In the genomic region with DNA sequence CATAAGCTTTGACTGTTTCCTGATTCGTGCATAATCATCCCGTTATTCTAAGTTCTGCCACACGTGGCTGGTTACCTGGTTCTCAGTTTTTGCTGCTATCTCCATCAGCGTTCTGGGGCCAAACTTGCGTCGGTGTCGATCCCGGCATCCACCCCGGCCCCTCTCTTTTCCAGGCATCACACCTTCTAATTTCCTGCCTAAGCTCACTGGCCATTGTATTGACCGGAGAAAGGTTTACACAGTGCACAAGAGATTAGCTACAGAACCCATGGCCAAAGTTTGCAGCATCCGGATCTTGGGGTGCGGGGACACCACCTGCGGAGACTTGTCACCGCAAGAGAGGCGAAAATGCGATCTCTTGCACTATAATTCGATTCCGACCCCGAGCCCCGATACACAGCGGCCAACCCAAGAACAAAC, we compare ENCODE assay signal across 8 mouse cellular contexts. TPM values are rescaled to one million over a fixed set of nuclear protein-coding genes. Genes with fewer than 3 reads are reported as not detected.
DNase-seq lines count a peak whose midpoint lies in the region; ATAC-seq and TF ChIP-seq lines count a peak whose summit lies in the region.

No protein-coding gene starts in this region.

- DNase-seq in kidney, adult 9 months: no peak
- DNase-seq in hindbrain, embryonic 11.5 days (ENCODE audit: low spot score): no peak
- DNase-seq in midbrain, embryonic 11.5 days (ENCODE audit: low spot score, missing footprints): peak; percentile 99
- DNase-seq in cerebellum, postnatal 4 days (ENCODE audit: low spot score in 2 of 2): no peak
- DNase-seq in layer of hippocampus, postnatal 25 days (ENCODE audit: extremely low spot score in 1 of 2, low spot score in 1 of 2): no peak
- no peak for DNase-seq in urinary bladder, adult 2 months (ENCODE audit: low spot score)

- under 1% methylated on average over 21 of the region's 21 CpGs for WGBS in kidney, embryonic 15.5 days
- WGBS in bone marrow, adult 2 months: under 1% methylated on average over 21 of the region's 21 CpGs
- WGBS in hindbrain, embryonic 11.5 days: under 1% methylated on average over 21 of the region's 21 CpGs
- WGBS in midbrain, embryonic 11.5 days: under 1% methylated on average over 21 of the region's 21 CpGs

- peak overlapping the region; percentile 90 for H3K9ac ChIP-seq in kidney, embryonic 15.5 days
- peak overlapping the region; percentile 96 for H3K9ac ChIP-seq in hindbrain, embryonic 11.5 days (ENCODE audit: low read depth, low read length)
- peak overlapping the region; percentile 86 for H3K9ac ChIP-seq in midbrain, embryonic 11.5 days (ENCODE audit: low read length)

- peak overlapping the region; percentile 98 for H3K4me3 ChIP-seq in kidney, embryonic 15.5 days (replicated peaks)
- H3K4me3 ChIP-seq in bone marrow, adult 2 months (replicated peaks; ENCODE audit: control insufficient read depth, low read depth, low read length): peak overlapping the region; percentile 89
- peak overlapping the region; percentile 96 for H3K4me3 ChIP-seq in hindbrain, embryonic 11.5 days (ENCODE audit: low read depth, low read length)
- H3K4me3 ChIP-seq in midbrain, embryonic 11.5 days (ENCODE audit: low read depth, low read length): peak overlapping the region; percentile 87

- H3K27ac ChIP-seq in kidney, embryonic 15.5 days: peak overlapping the region; percentile 92
- peak overlapping the region; percentile 95 for H3K27ac ChIP-seq in bone marrow, adult 2 months (ENCODE audit: control insufficient read depth, insufficient read depth, low read depth, low read length, poor library complexity)
- peak overlapping the region; percentile 43 for H3K27ac ChIP-seq in hindbrain, embryonic 11.5 days (ENCODE audit: low read depth, low read length)
- peak overlapping the region; percentile 55 for H3K27ac ChIP-seq in midbrain, embryonic 11.5 days (ENCODE audit: low read depth, low read length)

- H3K9me3 ChIP-seq in kidney, embryonic 15.5 days (replicated peaks): no peaks in the 10 kb centered on the region
- H3K9me3 ChIP-seq in hindbrain, embryonic 11.5 days (ENCODE audit: control insufficient read depth, low read length): no peaks in the 10 kb centered on the region
- no peaks in the 10 kb centered on the region for H3K9me3 ChIP-seq in midbrain, embryonic 11.5 days (ENCODE audit: control insufficient read depth, low read length)

- peak overlapping the region; percentile 85 for H3K4me2 ChIP-seq in kidney, embryonic 15.5 days
- peak overlapping the region; percentile 94 for H3K4me2 ChIP-seq in hindbrain, embryonic 11.5 days (replicated peaks; ENCODE audit: low read depth, low read length)
- H3K4me2 ChIP-seq in midbrain, embryonic 11.5 days: peak overlapping the region; percentile 95

- no peaks in the 10 kb centered on the region for H3K27me3 ChIP-seq in kidney, embryonic 15.5 days
- H3K27me3 ChIP-seq in hindbrain, embryonic 11.5 days (ENCODE audit: control insufficient read depth, insufficient read depth, low read length): no peaks in the 10 kb centered on the region
- no peaks in the 10 kb centered on the region for H3K27me3 ChIP-seq in midbrain, embryonic 11.5 days (ENCODE audit: control insufficient read depth, insufficient read depth, low read length)

- 0 out of 2 replicates have a peak, but pooled peaks have one; percentile 3 for ATAC-seq in kidney, embryonic 15.5 days (replicated peaks; ENCODE audit: low FRiP score)
- ATAC-seq in hindbrain, embryonic 11.5 days (ENCODE audit: low FRiP score): peak; percentile 45; the same call in 1 of the 2 replicates
- ATAC-seq in midbrain, embryonic 11.5 days (ENCODE audit: low FRiP score): peak; percentile 51

- peaks cover 15% of the 10 kb centered on the region for H3K36me3 ChIP-seq in kidney, embryonic 15.5 days
- H3K36me3 ChIP-seq in hindbrain, embryonic 11.5 days (ENCODE audit: control insufficient read depth, insufficient read depth, low read length): no peaks in the 10 kb centered on the region
- H3K36me3 ChIP-seq in midbrain, embryonic 11.5 days (ENCODE audit: control insufficient read depth, insufficient read depth, low read length): no peaks in the 10 kb centered on the region

- no peak for TF ChIP-seq POLR2A in bone marrow, adult 2 months (IDR thresholded peaks at IDR 0.05; ENCODE audit: borderline replicate concordance, control insufficient read depth, low read depth, low read length)

- no peak for TF ChIP-seq CTCF in bone marrow, adult 2 months (IDR thresholded peaks at IDR 0.05; ENCODE audit: control insufficient read depth, insufficient read depth, low read length)

- peaks cover 50% of the 10 kb centered on the region for H3K4me1 ChIP-seq in kidney, embryonic 15.5 days
- peaks cover 11% of the 10 kb centered on the region for H3K4me1 ChIP-seq in bone marrow, adult 2 months (ENCODE audit: control insufficient read depth, insufficient read depth, low read length)
- H3K4me1 ChIP-seq in hindbrain, embryonic 11.5 days (replicated peaks; ENCODE audit: control insufficient read depth, insufficient read depth, low read length): peaks cover 10% of the 10 kb centered on the region
- peaks cover 22% of the 10 kb centered on the region for H3K4me1 ChIP-seq in midbrain, embryonic 11.5 days (ENCODE audit: control insufficient read depth, insufficient read depth, low read length)

RNA-seq across cellular contexts. Expression of a gene that starts 0.3 kb away (rescaled TPM):
- polyA plus RNA-seq in kidney, embryonic 15.5 days (2015; fragmentation: Nextera tagmentation; extraction: Ambion mirVana): 20.0 and 20.6 TPM in 2 replicates
- polyA plus RNA-seq in bone marrow, adult 2 months (2011; ENCODE audit: insufficient read depth, insufficient read length, low replicate concordance, missing spikeins): 37.2 and 67.8 TPM in 2 replicates
- polyA plus RNA-seq in hindbrain, embryonic 11.5 days (2014; fragmentation: Nextera tagmentation; extraction: Ambion mirVana): 15.7 and 18.2 TPM in 2 replicates
- polyA plus RNA-seq in midbrain, embryonic 11.5 days (2014; fragmentation: Nextera tagmentation; extraction: Ambion mirVana): 17.6 and 18.5 TPM in 2 replicates
- 10 to 100 TPM; 26.2 to 29.7 TPM for total RNA-seq in layer of hippocampus, postnatal 25 days (2021)
- polyA plus RNA-seq in urinary bladder, adult 2 months (2012; rRNA removed): 27.1 and 28.1 TPM in 2 replicates

RNA-seq across cellular contexts. Expression of a gene that starts 23.1 kb away (rescaled TPM):
- polyA plus RNA-seq in kidney, embryonic 15.5 days (2015; fragmentation: Nextera tagmentation; extraction: Ambion mirVana): 36.4 and 40.3 TPM in 2 replicates
- 22.9 and 25.6 TPM in 2 replicates for polyA plus RNA-seq in bone marrow, adult 2 months (2011; ENCODE audit: insufficient read depth, insufficient read length, low replicate concordance, missing spikeins)
- polyA plus RNA-seq in hindbrain, embryonic 11.5 days (2014; fragmentation: Nextera tagmentation; extraction: Ambion mirVana): 71.2 and 75.2 TPM in 2 replicates
- polyA plus RNA-seq in midbrain, embryonic 11.5 days (2014; fragmentation: Nextera tagmentation; extraction: Ambion mirVana): 57.8 and 61.8 TPM in 2 replicates
- 10 to 100 TPM; 66.0 to 73.9 TPM for total RNA-seq in layer of hippocampus, postnatal 25 days (2021)
- 22.0 and 27.2 TPM in 2 replicates for polyA plus RNA-seq in urinary bladder, adult 2 months (2012; rRNA removed)

RNA-seq across cellular contexts. Expression of a gene that starts 23.1 kb away (rescaled TPM):
- polyA plus RNA-seq in kidney, embryonic 15.5 days (2015; fragmentation: Nextera tagmentation; extraction: Ambion mirVana): 0.58 and 0.71 TPM in 2 replicates
- polyA plus RNA-seq in bone marrow, adult 2 months (2011; ENCODE audit: insufficient read depth, insufficient read length, low replicate concordance, missing spikeins): 0.29 TPM in 1 of 2 replicates, not detected in the other
- polyA plus RNA-seq in hindbrain, embryonic 11.5 days (2014; fragmentation: Nextera tagmentation; extraction: Ambion mirVana): 0.36 and 0.73 TPM in 2 replicates
- polyA plus RNA-seq in midbrain, embryonic 11.5 days (2014; fragmentation: Nextera tagmentation; extraction: Ambion mirVana): 0.45 and 0.62 TPM in 2 replicates
- total RNA-seq in layer of hippocampus, postnatal 25 days (2021): 1 to 10 TPM; 5.3 to 5.5 TPM
- 0.23 and 0.49 TPM in 2 replicates for polyA plus RNA-seq in urinary bladder, adult 2 months (2012; rRNA removed)

RNA-seq across cellular contexts. Expression of a gene that starts 28.9 kb away (rescaled TPM):
- polyA plus RNA-seq in kidney, embryonic 15.5 days (2015; fragmentation: Nextera tagmentation; extraction: Ambion mirVana): 81.6 and 82.0 TPM in 2 replicates
- 18.8 and 22.9 TPM in 2 replicates for polyA plus RNA-seq in bone marrow, adult 2 months (2011; ENCODE audit: insufficient read depth, insufficient read length, low replicate concordance, missing spikeins)
- polyA plus RNA-seq in hindbrain, embryonic 11.5 days (2014; fragmentation: Nextera tagmentation; extraction: Ambion mirVana): 108 and 114 TPM in 2 replicates
- 99.9 and 101 TPM in 2 replicates for polyA plus RNA-seq in midbrain, embryonic 11.5 days (2014; fragmentation: Nextera tagmentation; extraction: Ambion mirVana)
- 100 to 1,000 TPM in 1 of 2 experiments, 10 to 100 TPM in 1; 99.0 to 107 TPM for total RNA-seq in layer of hippocampus, postnatal 25 days (2021)
- 1.3 and 2.2 TPM in 2 replicates for polyA plus RNA-seq in urinary bladder, adult 2 months (2012; rRNA removed)

RNA-seq across cellular contexts. Expression of a gene that starts 38.9 kb away (rescaled TPM):
- polyA plus RNA-seq in kidney, embryonic 15.5 days (2015; fragmentation: Nextera tagmentation; extraction: Ambion mirVana): 243 and 247 TPM in 2 replicates
- 108 and 135 TPM in 2 replicates for polyA plus RNA-seq in bone marrow, adult 2 months (2011; ENCODE audit: insufficient read depth, insufficient read length, low replicate concordance, missing spikeins)
- 395 and 419 TPM in 2 replicates for polyA plus RNA-seq in hindbrain, embryonic 11.5 days (2014; fragmentation: Nextera tagmentation; extraction: Ambion mirVana)
- polyA plus RNA-seq in midbrain, embryonic 11.5 days (2014; fragmentation: Nextera tagmentation; extraction: Ambion mirVana): 354 and 381 TPM in 2 replicates
- 100 to 1,000 TPM; 505 to 581 TPM for total RNA-seq in layer of hippocampus, postnatal 25 days (2021)
- polyA plus RNA-seq in urinary bladder, adult 2 months (2012; rRNA removed): 137 and 140 TPM in 2 replicates

Comparison
In these comparisons a context has a peak if more than half of its experiments do, and no peak if none do; other contexts are left out.
1. H3K27ac ChIP-seq: peak in every context shown above with its lines; median percentile 95 in bone marrow, adult 2 months; 92 in kidney, embryonic 15.5 days; 55 in midbrain, embryonic 11.5 days; 43 in hindbrain, embryonic 11.5 days.